Mouse (Mus musculus) olfactory bulb, adult 2 months (tissue): Measurements from ENCODE around the gene Fyb2.

Experiments
- CTCF ChIP-seq: fragments of 200-500 bp; IDR thresholded peaks from 2 replicates; pipeline ENCODE4 v1.5.1; 2012; ENCODE audit warnings: low read depth, mild to moderate bottlenecking, low read length, moderate library complexity; ENCODE audit not compliant: insufficient read depth
- POLR2A ChIP-seq: fragments of 200-500 bp; IDR thresholded peaks from 2 replicates; pipeline ENCODE4 v1.6.1; 2012; ENCODE audit warnings: mild to moderate bottlenecking, low read depth, low read length, moderate library complexity; ENCODE audit not compliant: insufficient read depth

GRCm38 (mm10) chr4:104987631-104988030, 74.4 kb downstream of the Fyb2 start:
- no peak for TF ChIP-seq CTCF
- no peak for TF ChIP-seq POLR2A
